Mouse (Mus musculus): ENCODE measurements around the gene Chst4. TPM values are rescaled to one million over a fixed set of nuclear protein-coding genes. Genes with fewer than 3 reads are reported as not detected.

The Chst4 gene
- total and polyA plus RNA-seq, 2 experiments from 2014 or later, result 1.9 to 2.0 TPM

GRCm38 (mm10) chr8:110004300-110004699, 35.2 kb downstream of the Chst4 start:
- WGBS, result 70% methylated on average over 5 of the region's 5 CpGs
- no peak for ATAC-seq (ENCODE audit: insufficient read depth, low read depth)

GRCm38 (mm10) chr8:110002953-110003352, 36.6 kb downstream of the Chst4 start:
- Histone ChIP-seq H3K4me3 (ENCODE audit: low read depth, low read length) (no peak overlapping the region), H3K4me2 (ENCODE audit: low read depth, low read length) (no peak overlapping the region), H3K9ac (replicated peaks; ENCODE audit: low read depth, low read length) (no peak overlapping the region), H3K9me3 (replicated peaks; ENCODE audit: control insufficient read depth, low read length) (no peaks in the 10 kb centered on the region), H3K4me1 (ENCODE audit: control insufficient read depth, insufficient read depth) (no peaks in the 10 kb centered on the region), H3K27me3 (ENCODE audit: control insufficient read depth, insufficient read depth, low read length) (no peaks in the 10 kb centered on the region), H3K36me3 (replicated peaks; ENCODE audit: control insufficient read depth, insufficient read depth, low read length) (no peaks in the 10 kb centered on the region), H3K27ac (ENCODE audit: low read depth) (no peak overlapping the region)
- 37% methylated on average over 9 of the region's 9 CpGs for WGBS
- DNase-seq (ENCODE audit: low spot score) (no peak), ATAC-seq (ENCODE audit: insufficient read depth, low read depth) (no peak)
- no peak for TF ChIP-seq EP300 (IDR thresholded peaks at IDR 0.05; ENCODE audit: low read depth)
- peak; percentile 38 for TF ChIP-seq CTCF (IDR thresholded peaks at IDR 0.05; ENCODE audit: low read depth)

More at GRCm38 (mm10) chr8:110004300-110004699, 35.2 kb downstream of the Chst4 start:
- no peak for TF ChIP-seq EP300 (IDR thresholded peaks at IDR 0.05; ENCODE audit: low read depth)
- no peak for TF ChIP-seq CTCF (IDR thresholded peaks at IDR 0.05; ENCODE audit: low read depth)
- Histone ChIP-seq H3K9ac (replicated peaks; ENCODE audit: low read depth, low read length) (no peak overlapping the region), H3K36me3 (replicated peaks; ENCODE audit: control insufficient read depth, insufficient read depth, low read length) (no peaks in the 10 kb centered on the region), H3K9me3 (replicated peaks; ENCODE audit: control insufficient read depth, low read length) (no peaks in the 10 kb centered on the region), H3K4me2 (ENCODE audit: low read depth, low read length) (no peak overlapping the region), H3K27ac (ENCODE audit: low read depth) (no peak overlapping the region), H3K4me3 (ENCODE audit: low read depth, low read length) (no peak overlapping the region), H3K4me1 (ENCODE audit: control insufficient read depth, insufficient read depth) (no peaks in the 10 kb centered on the region), H3K27me3 (ENCODE audit: control insufficient read depth, insufficient read depth, low read length) (no peaks in the 10 kb centered on the region)
- DNase-seq (ENCODE audit: low spot score), result no peak

- H3K27ac ChIP-seq (ENCODE audit: low read depth), result no peak overlapping the region
- no peak overlapping the region for H3K9ac ChIP-seq (replicated peaks; ENCODE audit: low read depth, low read length)
- no peak overlapping the region for H3K4me2 ChIP-seq (ENCODE audit: low read depth, low read length)
- no peaks in the 10 kb centered on the region for H3K9me3 ChIP-seq (replicated peaks; ENCODE audit: control insufficient read depth, low read length)
- 73% methylated on average over 10 of the region's 10 CpGs for WGBS
- DNase-seq (ENCODE audit: low spot score) (no peak), ATAC-seq (ENCODE audit: insufficient read depth, low read depth) (no peak)
- no peak overlapping the region for H3K4me3 ChIP-seq (ENCODE audit: low read depth, low read length)
- no peaks in the 10 kb centered on the region for H3K36me3 ChIP-seq (replicated peaks; ENCODE audit: control insufficient read depth, insufficient read depth, low read length)
- TF ChIP-seq CTCF (IDR thresholded peaks at IDR 0.05; ENCODE audit: low read depth), result no peak
- TF ChIP-seq EP300 (IDR thresholded peaks at IDR 0.05; ENCODE audit: low read depth), result no peak
- no peaks in the 10 kb centered on the region for H3K4me1 ChIP-seq (ENCODE audit: control insufficient read depth, insufficient read depth)
- H3K27me3 ChIP-seq (ENCODE audit: control insufficient read depth, insufficient read depth, low read length), result no peaks in the 10 kb centered on the region
Observed at GRCm38 (mm10) chr8:109999974-110000373, 39.6 kb downstream of the Chst4 start.

- DNase-seq (ENCODE audit: low spot score) (no peak), ATAC-seq (ENCODE audit: insufficient read depth, low read depth) (no peak)
- Histone ChIP-seq H3K27me3 (ENCODE audit: control insufficient read depth, insufficient read depth, low read length) (no peaks in the 10 kb centered on the region), H3K4me1 (ENCODE audit: control insufficient read depth, insufficient read depth) (no peaks in the 10 kb centered on the region), H3K4me2 (ENCODE audit: low read depth, low read length) (no peak overlapping the region), H3K27ac (ENCODE audit: low read depth) (no peak overlapping the region), H3K36me3 (replicated peaks; ENCODE audit: control insufficient read depth, insufficient read depth, low read length) (no peaks in the 10 kb centered on the region), H3K9me3 (replicated peaks; ENCODE audit: control insufficient read depth, low read length) (no peaks in the 10 kb centered on the region), H3K4me3 (ENCODE audit: low read depth, low read length) (no peak overlapping the region), H3K9ac (replicated peaks; ENCODE audit: low read depth, low read length) (no peak overlapping the region)
- WGBS, result 67% methylated on average over 7 of the region's 7 CpGs
- TF ChIP-seq CTCF (IDR thresholded peaks at IDR 0.05; ENCODE audit: low read depth), result no peak
- TF ChIP-seq EP300 (IDR thresholded peaks at IDR 0.05; ENCODE audit: low read depth), result no peak
Observed at GRCm38 (mm10) chr8:109998066-109998465, 41.5 kb downstream of the Chst4 start.

GRCm38 (mm10) chr8:109997381-109997780, 42.2 kb downstream of the Chst4 start:
- DNase-seq (ENCODE audit: low spot score) (no peak), ATAC-seq (ENCODE audit: insufficient read depth, low read depth) (no peak)
- H3K4me2 ChIP-seq (ENCODE audit: low read depth, low read length), result no peak overlapping the region
- H3K9me3 ChIP-seq (replicated peaks; ENCODE audit: control insufficient read depth, low read length), result no peaks in the 10 kb centered on the region
- H3K27ac ChIP-seq (ENCODE audit: low read depth), result no peak overlapping the region
- WGBS, result 88% methylated on average over 9 of the region's 9 CpGs
- H3K4me3 ChIP-seq (ENCODE audit: low read depth, low read length), result no peak overlapping the region
- H3K4me1 ChIP-seq (ENCODE audit: control insufficient read depth, insufficient read depth), result no peaks in the 10 kb centered on the region
- no peak overlapping the region for H3K9ac ChIP-seq (replicated peaks; ENCODE audit: low read depth, low read length)
- TF ChIP-seq CTCF (IDR thresholded peaks at IDR 0.05; ENCODE audit: low read depth) (no peak), EP300 (IDR thresholded peaks at IDR 0.05; ENCODE audit: low read depth) (no peak)
- H3K27me3 ChIP-seq (ENCODE audit: control insufficient read depth, insufficient read depth, low read length), result no peaks in the 10 kb centered on the region
- no peaks in the 10 kb centered on the region for H3K36me3 ChIP-seq (replicated peaks; ENCODE audit: control insufficient read depth, insufficient read depth, low read length)

- H3K9ac ChIP-seq (replicated peaks; ENCODE audit: low read depth, low read length), result no peak overlapping the region
- no peaks in the 10 kb centered on the region for H3K4me1 ChIP-seq (ENCODE audit: control insufficient read depth, insufficient read depth)
- WGBS, result 65% methylated on average over 1 of the region's 1 CpGs
- H3K4me3 ChIP-seq (ENCODE audit: low read depth, low read length), result no peak overlapping the region
- H3K27ac ChIP-seq (ENCODE audit: low read depth), result no peak overlapping the region
- DNase-seq (ENCODE audit: low spot score) (no peak), ATAC-seq (ENCODE audit: insufficient read depth, low read depth) (no peak)
- H3K9me3 ChIP-seq (replicated peaks; ENCODE audit: control insufficient read depth, low read length), result no peaks in the 10 kb centered on the region
- H3K4me2 ChIP-seq (ENCODE audit: low read depth, low read length), result no peak overlapping the region
- H3K36me3 ChIP-seq (replicated peaks; ENCODE audit: control insufficient read depth, insufficient read depth, low read length), result no peaks in the 10 kb centered on the region
- TF ChIP-seq EP300 (IDR thresholded peaks at IDR 0.05; ENCODE audit: low read depth), result no peak
- no peak for TF ChIP-seq CTCF (IDR thresholded peaks at IDR 0.05; ENCODE audit: low read depth)
- no peaks in the 10 kb centered on the region for H3K27me3 ChIP-seq (ENCODE audit: control insufficient read depth, insufficient read depth, low read length)
Observed at GRCm38 (mm10) chr8:109992951-109993350, 46.6 kb downstream of the Chst4 start.
